Mouse (Mus musculus) stomach, embryonic 16.5 days (tissue): Measurements from ENCODE around the gene Golga5. TPM values are rescaled to one million over a fixed set of nuclear protein-coding genes. Genes with fewer than 3 reads are reported as not detected.

Experiments used
- ATAC-seq: fragments of 200-750 bp; cut with Nextera tagmentation; 2 replicates; pipeline ENCODE4 v1.8.0; 2017; ENCODE audit warnings: moderate number of reproducible peaks, moderate TSS enrichment; ENCODE audit not compliant: insufficient read depth, low FRiP score
- H3K27ac ChIP-seq: fragments of 300-500 bp; sonication (generic); 2 replicates; pipeline ENCODE4 v1.5.1; 2014; ENCODE audit warnings: low read length
- H3K27me3 ChIP-seq: fragments of 300-500 bp; sonication (generic); 2 replicates; pipeline ENCODE4 v1.6.1; 2014; ENCODE audit warnings: low read length, control low read depth, mixed read lengths; ENCODE audit not compliant: control insufficient read depth, insufficient read depth
- H3K36me3 ChIP-seq: fragments of 300-500 bp; sonication (generic); 2 replicates; pipeline ENCODE4 v1.6.1; 2014; ENCODE audit warnings: low read length; ENCODE audit not compliant: control insufficient read depth, insufficient read depth
- H3K4me1 ChIP-seq: fragments of 300-500 bp; sonication (generic); 2 replicates; pipeline ENCODE4 v1.6.1; 2014; ENCODE audit warnings: low read length, control low read depth, mixed read lengths; ENCODE audit not compliant: control insufficient read depth, insufficient read depth
- H3K4me2 ChIP-seq: fragments of 300-500 bp; sonication (generic); 2 replicates; pipeline ENCODE4 v1.6.1; 2014; ENCODE audit warnings: low read depth, low read length, mixed read lengths
- H3K4me3 ChIP-seq: fragments of 300-500 bp; sonication (generic); replicated peaks from 2 replicates; pipeline ENCODE4 v1.5.1; 2014; ENCODE audit warnings: mild to moderate bottlenecking, low read length
- H3K9ac ChIP-seq: fragments of 300-500 bp; sonication (generic); 2 replicates; pipeline ENCODE4 v1.6.1; 2014; ENCODE audit warnings: low read length
- H3K9me3 ChIP-seq: fragments of 300-500 bp; sonication (generic); replicated peaks from 2 replicates; pipeline ENCODE4 v1.6.1; 2016; ENCODE audit warnings: low read length, control low read depth; ENCODE audit not compliant: control insufficient read depth
- WGBS: fragments of 180-500 bp; shearing (Covaris S2); extraction: QIAGEN DNeasy Blood & Tissue Kit; methylation state at CpG from one replicate; pipeline ENCODE4 v1.1.7; 2014; 5-methylcytosine and 5-hydroxymethylcytosine counted together
- polyA plus RNA-seq: library from polyadenylated mRNA; unstranded; fragments of >200 nt; fragmentation: Nextera tagmentation; extraction: Ambion mirVana; gene quantifications from 2 replicates; pipeline ENCODE4 v1.2.1, GENCODE M21; 2015

Golga5 gene
- 35.9 and 37.5 TPM in 2 replicates for polyA plus RNA-seq

DNA sequence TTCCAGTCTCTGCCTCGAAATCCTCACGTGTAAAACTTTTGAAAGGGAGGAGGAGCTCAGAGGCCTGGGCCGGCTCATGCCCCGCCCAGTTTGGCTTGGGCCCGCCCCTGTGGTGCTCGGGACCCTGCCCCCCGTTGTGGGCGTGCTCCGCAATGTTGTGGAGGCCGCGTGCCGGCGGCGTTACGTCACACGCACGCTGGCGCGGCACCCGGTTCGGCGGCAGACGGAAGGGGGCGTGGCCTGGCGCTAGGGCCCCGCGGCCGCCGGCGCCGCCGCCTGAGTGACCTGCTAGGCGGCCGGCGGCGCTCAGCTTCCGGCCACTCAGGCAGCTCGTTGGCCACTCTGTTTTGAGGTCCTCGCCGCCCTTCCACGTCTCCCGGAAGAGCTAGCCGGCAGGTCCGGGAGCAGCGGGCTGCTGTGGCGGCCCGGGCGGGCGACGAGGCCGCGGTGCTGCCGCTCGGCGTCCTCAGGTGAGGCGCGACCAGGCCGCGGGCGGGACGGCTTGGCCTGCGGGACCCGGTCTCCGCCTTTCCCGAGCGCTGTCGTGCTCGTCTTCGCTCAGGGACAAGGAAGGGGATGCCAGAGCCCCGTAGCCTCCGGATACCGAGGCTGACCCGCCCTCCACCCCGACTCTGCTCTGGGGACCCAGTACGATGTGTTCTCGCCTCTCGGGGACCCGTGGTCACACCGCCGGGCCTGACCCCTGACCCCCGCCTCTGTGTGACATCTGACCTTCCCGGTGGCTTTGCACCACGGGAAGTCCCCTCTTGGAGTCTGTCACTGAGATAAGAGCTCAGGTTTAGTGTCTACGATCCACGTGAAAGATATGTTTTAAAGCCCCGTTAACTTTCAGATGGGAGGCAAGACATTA, at the start of gene Golga5:
Gene Golga5, plus strand, starts transcription at position 242 of the 871 bp plus-strand sequence.
- ATAC-seq, result peak; percentile 100
- Histone ChIP-seq H3K4me1 (peaks cover 5% of the 10 kb centered on the region; the same call in 1 of the 2 replicates), H3K9me3 (no peaks in the 10 kb centered on the region), H3K4me2 (peak within 1 kb of the TSS; percentile 77), H3K27me3 (no peaks in the 10 kb centered on the region), H3K9ac (peak within 1 kb of the TSS; percentile 88), H3K27ac (peak within 1 kb of the TSS; percentile 78), H3K4me3 (peak within 1 kb of the TSS; percentile 99), H3K36me3 (0 out of 2 replicates have a peak, but pooled peaks cover 4% of the 10 kb centered on the region)
- WGBS, result under 1% methylated on average over 85 of the region's 86 CpGs

DNA sequence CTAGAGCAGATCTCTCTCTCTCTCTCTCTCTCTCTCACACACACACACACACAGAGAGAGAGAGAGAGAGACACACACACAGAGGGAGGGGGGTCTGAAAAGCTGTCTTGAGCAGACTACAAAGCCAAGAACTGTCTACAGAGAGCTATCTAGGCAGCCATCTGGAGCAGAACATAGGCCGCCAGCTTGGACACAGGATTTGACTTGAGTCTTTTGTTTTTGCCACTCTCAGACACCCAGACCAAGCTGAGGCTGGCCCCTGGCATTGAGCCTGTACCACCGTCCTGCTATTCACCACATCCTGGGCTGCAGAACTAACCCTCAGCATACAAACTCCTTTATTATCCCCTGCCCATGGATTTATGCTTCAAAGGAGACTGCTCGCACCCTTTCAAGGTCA, 49.4 kb upstream of the Golga5 start:
- no peak overlapping the region for H3K9ac ChIP-seq
- H3K4me2 ChIP-seq, result no peak overlapping the region
- no peak for ATAC-seq
- no peak overlapping the region for H3K27ac ChIP-seq
- 77% methylated on average over 3 of the region's 3 CpGs for WGBS
- no peaks in the 10 kb centered on the region for H3K36me3 ChIP-seq
- peaks cover 11% of the 10 kb centered on the region; the same call in 1 of the 2 replicates for H3K4me1 ChIP-seq
- no peaks in the 10 kb centered on the region for H3K27me3 ChIP-seq
- no peaks in the 10 kb centered on the region for H3K9me3 ChIP-seq
- no peak overlapping the region for H3K4me3 ChIP-seq

DNA sequence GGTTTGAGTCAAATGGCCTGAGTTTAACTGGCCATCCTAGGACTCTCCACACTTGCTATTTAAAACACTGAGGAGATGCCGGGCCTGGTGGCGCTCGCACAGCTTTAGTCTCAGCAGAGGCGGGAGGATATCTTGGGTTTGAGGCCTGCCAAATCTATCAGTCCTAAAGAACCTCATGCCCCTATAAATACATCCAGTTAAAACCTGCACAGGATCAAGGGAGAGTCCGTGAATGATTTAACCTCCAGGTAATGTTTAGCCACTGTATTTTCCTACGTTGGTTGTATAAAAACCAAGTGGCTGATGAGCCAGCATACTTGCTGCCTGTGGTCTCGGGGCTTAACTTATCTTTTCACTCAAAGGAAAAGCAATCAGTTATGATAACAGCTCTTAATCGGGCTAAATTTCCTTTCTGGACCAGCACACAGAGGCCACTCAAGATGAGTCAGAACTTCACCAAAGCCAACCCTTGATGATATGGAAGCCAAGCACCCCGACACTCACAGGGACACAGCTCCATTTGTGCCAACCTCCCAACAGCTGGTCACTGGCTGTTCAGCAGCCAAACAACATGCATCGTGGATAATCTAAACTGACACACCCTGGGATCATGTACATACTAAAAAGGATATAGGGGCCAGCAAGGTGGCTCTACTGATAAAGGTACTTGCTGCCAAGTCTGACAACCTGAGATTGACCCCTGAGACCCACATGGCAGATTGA, 48.6 kb upstream of the Golga5 start:
- 67% methylated on average over 10 of the region's 10 CpGs for WGBS
- H3K9me3 ChIP-seq, result no peaks in the 10 kb centered on the region
- H3K27me3 ChIP-seq, result no peaks in the 10 kb centered on the region
- H3K9ac ChIP-seq, result no peak overlapping the region
- peaks cover 11% of the 10 kb centered on the region; the same call in 1 of the 2 replicates for H3K4me1 ChIP-seq
- H3K4me2 ChIP-seq, result no peak overlapping the region
- ATAC-seq, result no peak
- H3K36me3 ChIP-seq, result no peaks in the 10 kb centered on the region
- H3K4me3 ChIP-seq, result no peak overlapping the region
- no peak overlapping the region for H3K27ac ChIP-seq

DNA sequence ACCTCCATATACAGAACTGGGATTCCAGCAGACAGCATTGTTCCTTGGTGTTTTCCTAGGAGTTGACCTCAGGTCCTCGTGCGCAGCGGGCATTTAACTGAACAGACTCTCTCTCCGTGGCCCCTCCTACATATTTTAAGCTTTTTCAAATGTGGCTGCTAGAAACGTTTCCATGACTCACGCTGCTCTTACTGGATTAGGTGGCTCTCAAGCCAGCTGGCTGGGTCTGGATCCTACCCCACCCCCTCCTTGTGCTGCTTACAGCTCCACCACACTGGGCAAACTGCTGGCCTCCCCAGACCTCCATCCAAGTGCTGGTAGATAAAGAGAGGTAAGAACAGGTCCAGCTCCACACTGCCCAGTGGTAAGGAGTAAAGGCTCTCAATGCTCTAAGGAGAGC, 46.9 kb upstream of the Golga5 start:
- H3K9ac ChIP-seq, result no peak overlapping the region
- H3K4me1 ChIP-seq, result peaks cover 5% of the 10 kb centered on the region; the same call in 1 of the 2 replicates
- H3K27ac ChIP-seq, result no peak overlapping the region
- H3K4me3 ChIP-seq, result no peak overlapping the region
- H3K36me3 ChIP-seq, result no peaks in the 10 kb centered on the region
- 64% methylated on average over 6 of the region's 6 CpGs for WGBS
- H3K4me2 ChIP-seq, result no peak overlapping the region
- no peaks in the 10 kb centered on the region for H3K9me3 ChIP-seq
- peak; percentile 61; the same call in 1 of the 2 replicates for ATAC-seq
- no peaks in the 10 kb centered on the region for H3K27me3 ChIP-seq

DNA sequence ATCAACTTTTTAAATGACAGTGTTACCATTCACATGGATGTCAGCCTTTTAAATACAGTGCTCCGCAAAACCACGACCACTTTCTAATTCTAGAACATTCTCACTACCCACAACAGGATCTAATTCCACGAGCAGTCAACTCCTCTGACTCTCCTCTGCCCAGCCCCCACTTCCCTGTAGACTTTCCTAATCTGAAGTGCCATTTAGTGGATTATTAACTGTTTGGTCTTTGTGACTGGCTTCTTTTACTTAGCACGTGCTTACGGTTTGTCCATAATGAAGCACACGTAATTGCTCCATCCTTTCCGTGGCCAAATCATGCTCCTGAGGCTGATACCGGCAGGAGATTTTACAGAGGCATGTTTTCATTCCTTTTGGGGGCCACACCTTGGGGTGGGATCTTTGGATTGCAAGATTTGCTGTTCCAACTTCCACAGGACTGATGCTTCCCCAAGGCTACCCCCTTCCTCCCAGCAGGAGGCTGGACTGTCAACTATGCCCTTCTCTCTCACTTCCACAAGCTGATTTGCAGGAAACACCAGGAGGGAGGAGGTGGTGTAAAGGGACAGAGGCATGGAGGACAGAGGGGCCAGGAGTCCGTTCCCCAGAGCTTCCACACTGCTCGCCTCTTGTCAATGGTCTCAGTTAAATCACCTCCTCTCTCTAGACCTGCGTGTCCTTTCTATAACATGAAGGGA, 46.2 kb upstream of the Golga5 start:
- Histone ChIP-seq H3K4me2 (no peak overlapping the region), H3K4me3 (no peak overlapping the region)

GRCm38 (mm10) chr12:102423625-102424024, 45.3 kb upstream of the Golga5 start:
- no peaks in the 10 kb centered on the region for H3K36me3 ChIP-seq
- H3K27ac ChIP-seq, result no peak overlapping the region
- 0 out of 2 replicates have a peak, but pooled peaks cover 4% of the 10 kb centered on the region for H3K4me1 ChIP-seq
- WGBS, result 90% methylated on average over 8 of the region's 8 CpGs
- no peak for ATAC-seq
- no peaks in the 10 kb centered on the region for H3K9me3 ChIP-seq
- H3K4me2 ChIP-seq, result no peak overlapping the region
- no peak overlapping the region for H3K4me3 ChIP-seq
- H3K27me3 ChIP-seq, result no peaks in the 10 kb centered on the region
- H3K9ac ChIP-seq, result no peak overlapping the region

More for the DNA sequence above, 46.2 kb upstream of the Golga5 start:
- no peaks in the 10 kb centered on the region for H3K36me3 ChIP-seq
- H3K4me1 ChIP-seq, result 0 out of 2 replicates have a peak, but pooled peaks cover 4% of the 10 kb centered on the region
- no peak overlapping the region for H3K27ac ChIP-seq
- WGBS, result 82% methylated on average over 11 of the region's 11 CpGs
- no peaks in the 10 kb centered on the region for H3K9me3 ChIP-seq
- no peak for ATAC-seq
- no peak overlapping the region for H3K9ac ChIP-seq
- no peaks in the 10 kb centered on the region for H3K27me3 ChIP-seq

DNA sequence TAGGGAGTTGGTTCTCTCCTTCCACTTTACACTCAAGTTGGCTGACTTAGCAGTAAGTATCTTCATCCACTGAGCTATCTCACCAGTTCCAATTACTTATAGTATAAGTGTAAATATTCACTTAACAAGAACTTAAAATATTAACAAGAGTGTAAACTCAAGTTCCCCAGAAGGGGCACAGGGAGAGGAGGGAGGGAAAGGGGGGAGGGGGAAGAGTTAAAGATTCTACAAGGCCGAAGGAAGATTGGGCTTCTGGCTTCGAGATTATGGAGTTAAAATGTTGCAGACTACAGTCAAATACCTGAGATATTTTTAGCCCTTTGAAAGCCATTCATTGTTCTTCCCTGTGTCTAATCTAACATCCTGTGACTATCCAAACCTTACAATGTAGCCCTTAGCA, 44.5 kb upstream of the Golga5 start:
- no peak overlapping the region for H3K4me2 ChIP-seq
- no peaks in the 10 kb centered on the region for H3K27me3 ChIP-seq
- H3K9ac ChIP-seq, result no peak overlapping the region
- H3K4me3 ChIP-seq, result no peak overlapping the region
- WGBS, result 41% methylated on average over 2 of the region's 2 CpGs
- H3K9me3 ChIP-seq, result no peaks in the 10 kb centered on the region
- H3K36me3 ChIP-seq, result no peaks in the 10 kb centered on the region
- 0 out of 2 replicates have a peak, but pooled peaks cover 4% of the 10 kb centered on the region for H3K4me1 ChIP-seq
- H3K27ac ChIP-seq, result no peak overlapping the region
- ATAC-seq, result no peak

- Histone ChIP-seq H3K9ac (no peak overlapping the region), H3K9me3 (no peaks in the 10 kb centered on the region), H3K27ac (no peak overlapping the region), H3K4me3 (no peak overlapping the region), H3K4me1 (0 out of 2 replicates have a peak, but pooled peaks cover 4% of the 10 kb centered on the region), H3K4me2 (no peak overlapping the region), H3K36me3 (no peaks in the 10 kb centered on the region), H3K27me3 (no peaks in the 10 kb centered on the region)
- ATAC-seq, result no peak
- WGBS, result 73% methylated on average over 4 of the region's 4 CpGs
Observed at GRCm38 (mm10) chr12:102425048-102425578, 43.8 kb upstream of the Golga5 start.
